Mouse (Mus musculus): ENCODE results near the gene Coq10a.

Coq10a gene

GRCm38 (mm10) chr10:128385902-128386301 is 17.1 kb upstream of the Coq10a start:
- no peak for DNase-seq (ENCODE audit: low spot score)

- no peak for DNase-seq (ENCODE audit: low spot score)
Observed at GRCm38 (mm10) chr10:128382482-128382881, 13.7 kb upstream of the Coq10a start.

GRCm38 (mm10) chr10:128380565-128380964 is 11.8 kb upstream of the Coq10a start:
- DNase-seq (ENCODE audit: low spot score) = no peak

GRCm38 (mm10) chr10:128379260-128379659 is 10.5 kb upstream of the Coq10a start:
- no peak for DNase-seq (ENCODE audit: low spot score)

GRCm38 (mm10) chr10:128378462-128378861 is 9.7 kb upstream of the Coq10a start:
- DNase-seq (ENCODE audit: low spot score) = no peak

DNA sequence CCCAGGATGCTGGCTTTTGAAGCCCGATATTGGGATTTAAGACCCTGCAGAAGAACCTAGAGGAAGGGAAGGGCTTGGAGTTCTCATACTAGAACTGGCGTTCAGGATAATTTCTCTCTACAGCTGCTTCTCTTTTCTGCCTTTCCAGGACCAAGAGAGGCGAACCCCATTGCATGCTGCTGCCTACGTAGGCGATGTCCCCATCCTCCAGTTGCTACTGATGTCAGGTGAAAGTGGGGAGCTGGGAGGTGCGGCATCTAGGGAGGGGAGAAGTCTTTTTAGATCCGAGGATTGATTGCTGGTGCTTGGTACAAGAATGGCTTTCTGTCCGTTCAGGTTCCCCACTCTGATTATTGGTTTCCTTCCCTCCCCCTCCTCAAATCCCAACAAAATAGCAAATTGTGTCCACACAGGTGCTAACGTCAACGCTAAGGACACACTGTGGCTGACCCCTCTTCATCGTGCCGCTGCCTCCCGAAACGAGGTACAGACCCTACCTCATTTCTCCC is 9.2 kb upstream of the Coq10a start:
- DNase-seq (ENCODE audit: low spot score) = no peak

DNA sequence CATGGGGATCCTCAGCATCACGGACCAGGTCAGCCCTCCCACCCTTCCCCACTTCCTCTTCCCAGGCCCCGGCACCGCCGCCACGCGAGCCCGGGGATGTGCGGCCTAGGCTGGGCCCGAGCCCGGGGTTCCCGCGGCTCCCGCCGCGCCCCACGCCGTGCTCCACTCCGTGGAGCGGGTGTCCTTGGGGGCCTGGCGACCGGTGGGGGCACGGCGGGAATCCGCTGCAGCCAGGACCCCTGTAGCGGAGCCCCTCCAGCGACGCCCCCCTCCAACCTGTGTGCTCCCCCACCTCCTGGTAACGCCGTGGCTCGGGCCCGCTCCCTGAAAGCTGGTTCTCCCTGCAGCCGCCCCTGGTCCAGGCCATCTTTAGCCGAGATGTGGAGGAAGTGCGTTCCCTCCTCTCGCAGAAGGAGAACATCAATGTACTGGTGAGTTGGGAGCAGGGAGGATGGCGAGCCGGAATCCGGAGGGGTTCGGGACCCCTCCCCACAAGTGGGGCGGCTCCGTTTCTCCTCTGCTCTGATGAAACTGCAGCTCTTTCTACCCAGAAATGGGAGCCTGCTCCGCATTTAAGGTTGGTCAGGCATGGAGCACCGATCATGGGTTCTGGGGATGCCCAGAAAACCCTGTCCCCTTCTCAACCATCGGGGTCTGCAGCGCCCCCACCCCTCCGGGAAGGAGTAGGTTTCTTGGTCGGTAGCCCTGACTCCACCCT is 8.6 kb upstream of the Coq10a start:
- DNase-seq (ENCODE audit: low spot score) = peak; percentile 35

- peak; percentile 86 for DNase-seq (ENCODE audit: low spot score)
Observed at GRCm38 (mm10) chr10:128376455-128377211, 7.8 kb upstream of the Coq10a start, which contains the start of gene Ankrd52. Gene Ankrd52 (plus strand): TSS chr10:128377115.

DNA sequence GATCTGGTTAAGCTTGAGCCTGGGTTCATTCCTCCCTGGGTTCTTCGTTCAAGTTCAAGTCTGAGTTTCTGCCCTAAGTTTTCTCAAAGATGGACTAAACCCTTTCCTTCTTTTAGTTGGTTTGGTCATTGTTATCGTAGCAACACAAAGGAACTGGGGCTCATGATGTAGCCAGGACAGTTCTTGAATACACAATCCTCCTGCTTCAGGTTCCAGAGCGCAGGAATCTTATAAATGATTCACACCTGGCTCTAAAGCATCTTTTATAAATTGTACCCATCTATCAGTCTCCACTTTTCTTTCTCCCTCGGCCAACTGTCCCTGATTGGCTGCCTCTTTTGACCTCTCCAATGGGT is 7.3 kb upstream of the Coq10a start:
- no peak for DNase-seq (ENCODE audit: low spot score)

DNA sequence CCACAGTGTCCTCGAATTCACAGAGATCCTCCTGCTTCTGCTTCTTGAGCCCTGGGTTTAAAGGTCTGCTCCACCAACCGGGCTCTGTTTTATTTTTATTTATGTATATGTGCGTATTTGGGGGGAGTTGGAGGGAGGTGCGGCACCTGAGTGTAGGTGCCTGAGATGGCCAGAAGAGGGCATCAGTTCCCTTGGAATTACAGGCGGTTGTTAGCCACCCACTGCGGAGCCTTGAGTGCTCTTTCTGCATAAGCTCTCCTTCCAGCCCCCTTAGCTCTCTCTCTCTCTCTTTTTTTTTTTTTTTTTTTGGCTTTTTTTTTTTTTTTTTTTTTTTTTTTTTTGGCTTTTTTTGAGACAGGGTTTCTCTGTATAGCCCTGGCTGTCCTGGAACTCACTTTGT is 5.6 kb upstream of the Coq10a start:
- no peak for DNase-seq (ENCODE audit: low spot score)

- DNase-seq (ENCODE audit: low spot score) = no peak
Observed at GRCm38 (mm10) chr10:128372989-128373748, 4.4 kb upstream of the Coq10a start.

DNA sequence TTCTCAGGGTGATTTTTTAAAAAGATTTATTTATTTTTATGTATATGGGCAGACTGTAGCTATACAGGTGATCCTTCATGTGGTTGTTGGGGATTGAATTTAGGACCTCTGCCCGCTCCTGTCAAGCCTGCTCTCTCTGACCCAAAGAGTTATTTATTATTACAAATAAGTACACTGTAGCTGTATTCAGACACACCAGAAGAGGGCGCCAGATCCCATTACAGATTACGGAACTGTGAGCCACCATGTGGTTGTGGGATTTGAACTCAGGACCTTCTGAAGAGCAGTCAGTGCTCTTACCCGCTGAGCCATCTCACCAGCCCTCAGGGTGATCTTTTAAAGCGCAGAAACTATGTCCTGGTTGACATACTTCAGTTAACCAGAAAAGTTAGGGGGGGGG is 3.3 kb upstream of the Coq10a start:
- no peak for DNase-seq (ENCODE audit: low spot score)

GRCm38 (mm10) chr10:128370601-128371000 is 1.8 kb upstream of the Coq10a start:
- DNase-seq (ENCODE audit: low spot score) = no peak

- no peak for DNase-seq (ENCODE audit: low spot score)
Observed at GRCm38 (mm10) chr10:128370021-128370420, 1.2 kb upstream of the Coq10a start.

DNA sequence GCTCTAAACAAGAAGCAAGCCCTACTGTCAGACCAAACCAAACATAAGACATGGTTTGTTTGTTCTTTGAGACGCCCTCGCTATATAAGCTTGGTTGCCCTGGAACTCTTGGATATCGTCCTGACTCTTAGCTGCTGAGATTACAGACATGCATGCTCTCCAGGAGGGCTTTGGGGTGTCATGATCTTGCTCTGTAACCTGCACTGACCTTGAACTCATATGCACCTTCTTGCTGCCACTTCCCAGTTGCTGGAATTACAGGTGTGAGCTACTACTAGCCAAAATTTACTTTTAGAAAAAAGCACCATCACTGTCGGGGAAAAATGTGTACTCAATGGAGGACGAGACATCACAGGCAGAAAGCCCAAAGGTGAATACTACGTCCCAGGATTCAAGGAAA is 802 bp upstream of the Coq10a start:
- DNase-seq (ENCODE audit: low spot score) = no peak

- no peak for DNase-seq (ENCODE audit: low spot score)
Observed at GRCm38 (mm10) chr10:128369218-128369543, 384 bp upstream of the Coq10a start.

DNA sequence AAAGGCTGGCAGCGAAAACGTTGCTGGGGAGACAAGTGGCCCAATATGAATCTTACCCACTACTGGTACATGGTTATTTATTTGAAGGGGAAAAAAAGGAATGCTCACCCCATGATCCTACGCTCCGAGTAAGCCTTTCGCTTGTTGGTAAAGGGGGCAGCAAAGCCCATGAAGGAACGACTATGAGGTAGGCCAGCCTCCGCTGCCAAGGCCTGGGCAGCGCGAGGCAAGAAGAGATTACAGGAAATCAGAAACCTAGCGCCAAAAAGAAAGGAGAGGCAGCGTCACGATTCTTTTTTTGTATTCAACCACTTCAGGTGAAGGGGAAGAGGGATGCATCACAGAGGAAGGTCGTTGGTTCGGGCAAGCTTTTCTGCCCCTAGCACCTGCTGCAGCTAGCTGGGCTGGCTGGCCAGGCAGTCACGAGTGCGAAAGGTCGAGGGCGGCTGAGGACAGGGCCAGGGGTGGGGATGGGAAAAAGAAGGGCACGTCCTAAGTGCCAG is 847 bp downstream of the Coq10a start:
- DNase-seq (ENCODE audit: low spot score) = no peak

DNA sequence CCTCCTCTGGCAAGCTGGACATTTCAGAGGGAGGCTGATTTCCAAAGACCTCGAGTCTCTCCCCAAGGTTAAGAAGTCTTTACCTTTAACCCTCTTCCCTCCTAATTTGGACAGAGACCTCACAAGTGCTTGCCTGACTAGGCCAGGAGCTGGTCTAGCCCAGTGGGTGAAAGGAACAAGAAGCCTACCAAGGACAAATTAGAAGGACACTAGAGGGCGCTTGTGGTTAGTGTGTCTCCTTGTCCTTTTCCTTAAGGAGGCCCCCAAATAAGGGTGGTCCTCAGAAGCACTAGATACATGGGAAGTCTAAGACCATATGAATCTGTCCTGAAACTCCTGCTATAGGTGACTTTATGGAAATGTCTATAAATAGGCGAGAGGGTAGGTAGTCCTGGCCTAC is 6.2 kb downstream of the Coq10a start:
- DNase-seq (ENCODE audit: low spot score) = peak; percentile 32

- DNase-seq (ENCODE audit: low spot score) = no peak
Observed at GRCm38 (mm10) chr10:128361836-128362235, 7.0 kb downstream of the Coq10a start.

DNA sequence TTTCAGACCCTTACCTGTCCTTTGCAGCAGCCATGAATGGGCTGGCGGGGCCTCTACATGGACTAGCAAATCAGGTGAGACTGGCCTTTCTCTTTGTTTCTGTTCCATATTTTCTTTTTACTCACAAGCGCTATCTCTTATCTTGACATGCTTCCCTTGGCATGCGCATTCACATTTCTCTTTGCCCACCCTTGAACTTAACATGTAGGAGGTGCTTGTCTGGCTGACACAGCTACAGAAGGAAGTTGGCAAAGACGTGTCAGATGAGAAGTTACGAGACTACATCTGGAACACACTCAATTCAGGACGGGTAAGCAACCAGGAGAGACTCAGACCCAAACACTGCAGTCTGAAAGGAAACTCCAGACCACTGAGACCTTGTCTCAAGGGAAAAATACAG is 9.6 kb downstream of the Coq10a start:
- DNase-seq (ENCODE audit: low spot score) = no peak

DNA sequence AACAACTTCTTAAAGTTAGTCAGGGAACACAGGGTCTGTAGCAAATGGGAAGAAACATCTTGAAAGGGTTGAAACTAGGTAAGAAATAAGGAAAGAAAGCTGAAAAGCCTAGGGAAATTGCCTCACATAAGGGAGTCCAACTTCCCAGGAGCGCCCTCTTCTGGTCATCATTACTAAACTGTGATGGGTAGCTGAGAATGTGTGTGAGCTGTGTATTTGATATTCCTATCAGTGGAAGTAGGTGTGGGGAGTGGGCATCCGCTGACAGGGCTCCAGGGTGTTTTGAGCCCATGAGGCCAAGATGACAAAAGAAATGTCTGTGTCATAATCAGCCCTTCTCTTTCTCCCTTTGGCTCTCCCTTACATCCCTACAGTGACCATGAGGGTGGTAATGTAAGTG is 10.0 kb downstream of the Coq10a start:
- DNase-seq (ENCODE audit: low spot score) = peak; percentile 67

DNA sequence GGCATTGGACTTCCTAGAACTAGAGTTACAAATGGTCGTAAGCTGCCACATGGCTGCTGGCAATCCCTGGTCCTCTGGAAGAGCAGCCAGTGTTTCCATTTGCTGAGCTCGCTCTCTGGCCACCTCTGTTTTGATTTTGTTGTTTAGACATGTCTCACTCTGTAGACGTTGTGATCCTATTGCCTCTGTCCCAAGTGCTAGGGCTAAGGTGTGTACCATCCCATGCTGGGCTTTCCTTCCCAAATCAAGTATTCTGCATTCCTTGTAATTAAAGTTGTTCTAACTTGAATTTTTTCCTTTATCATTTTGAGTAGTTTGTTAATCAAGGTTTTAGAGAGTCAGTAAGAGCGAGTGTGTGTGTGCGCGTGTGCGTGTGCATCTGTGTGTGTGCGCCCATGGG is 21.3 kb downstream of the Coq10a start:
- DNase-seq (ENCODE audit: low spot score) = no peak
